Mouse (Mus musculus) c-Kit-positive CD71-positive TER-119-positive erythroid progenitor cells, embryonic 14.5 days (primary cell): ENCODE measurements around the gene Higd1b.

ENCODE experiments used
- DNase-seq: peaks from one replicate; pipeline ENCODE4 v3.0.0-alpha.2; 2013; ENCODE audit warnings: low spot score

Higd1b gene

GRCm38 (mm10) chr11:102838616-102839150 is 3.0 kb downstream of the Higd1b start:
- DNase-seq = no peak

- DNase-seq = no peak
Observed at GRCm38 (mm10) chr11:102845926-102846325, 10.3 kb downstream of the Higd1b start.

DNA sequence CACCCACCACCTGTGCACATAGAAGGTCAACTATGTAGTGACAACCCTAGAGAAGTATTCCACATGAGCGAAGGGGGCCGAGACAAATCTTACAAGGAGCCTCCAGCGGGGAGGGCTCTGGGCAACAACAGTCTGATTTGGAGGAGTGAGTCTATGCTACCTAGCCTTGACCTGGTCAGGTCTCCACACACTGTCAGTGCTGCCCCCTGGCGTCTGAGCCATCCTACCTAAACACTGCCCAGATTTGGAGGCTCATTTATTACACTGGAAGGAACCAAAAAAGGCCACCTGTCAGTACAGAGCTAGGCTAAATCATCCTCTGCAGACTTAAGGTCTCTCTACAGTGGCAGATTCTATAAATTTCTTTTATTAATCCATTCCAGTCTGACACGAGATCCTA is 16.2 kb downstream of the Higd1b start:
- DNase-seq = peak; percentile 13

GRCm38 (mm10) chr11:102853760-102854159 is 18.1 kb downstream of the Higd1b start:
- DNase-seq = peak; percentile 49

DNA sequence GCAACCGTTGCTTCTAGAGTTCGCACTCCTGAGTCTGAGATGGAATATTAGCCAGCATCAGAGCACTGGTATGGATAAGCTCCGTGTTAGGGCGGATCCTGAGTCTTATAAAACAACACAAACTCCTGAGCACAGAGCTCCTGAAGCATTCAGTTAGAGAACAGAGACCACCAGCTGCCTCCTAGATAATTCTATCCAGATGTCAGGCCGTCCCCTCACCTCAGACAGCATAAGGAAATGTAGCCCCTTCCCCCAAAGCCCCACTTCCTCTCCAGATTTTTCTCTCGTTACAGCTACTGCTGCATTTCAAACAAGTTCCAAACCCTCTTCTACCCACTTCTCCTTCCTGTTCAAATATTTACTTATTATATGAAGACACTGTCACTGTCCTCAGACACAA is 20.3 kb downstream of the Higd1b start:
- DNase-seq = no peak

GRCm38 (mm10) chr11:102858951-102859350 is 23.3 kb downstream of the Higd1b start:
- DNase-seq = no peak

GRCm38 (mm10) chr11:102859933-102860332 is 24.3 kb downstream of the Higd1b start:
- no peak for DNase-seq

DNA sequence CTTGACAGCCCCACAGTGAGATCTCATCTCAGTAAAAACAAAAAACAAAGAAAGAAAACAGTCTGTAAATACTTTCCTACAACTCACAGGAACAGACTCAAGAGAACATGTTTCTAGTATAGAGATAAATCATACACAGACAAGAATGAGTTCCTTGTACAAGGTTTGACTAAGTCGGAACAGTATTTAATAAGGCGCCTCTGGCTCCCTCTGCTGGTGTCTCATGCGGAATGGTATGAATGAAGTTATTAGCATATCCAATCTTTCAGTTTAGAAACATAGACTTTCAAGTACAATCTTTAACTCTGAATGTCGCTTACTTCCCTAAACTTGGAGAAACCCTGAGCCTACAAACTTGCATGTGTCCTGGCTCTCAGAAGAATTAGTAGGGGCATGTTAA is 28.6 kb downstream of the Higd1b start:
- peak; percentile 47 for DNase-seq

- no peak for DNase-seq
Observed at GRCm38 (mm10) chr11:102874801-102875334, 39.2 kb downstream of the Higd1b start.

- DNase-seq = no peak
Observed at GRCm38 (mm10) chr11:102879558-102879957, 43.9 kb downstream of the Higd1b start.

DNA sequence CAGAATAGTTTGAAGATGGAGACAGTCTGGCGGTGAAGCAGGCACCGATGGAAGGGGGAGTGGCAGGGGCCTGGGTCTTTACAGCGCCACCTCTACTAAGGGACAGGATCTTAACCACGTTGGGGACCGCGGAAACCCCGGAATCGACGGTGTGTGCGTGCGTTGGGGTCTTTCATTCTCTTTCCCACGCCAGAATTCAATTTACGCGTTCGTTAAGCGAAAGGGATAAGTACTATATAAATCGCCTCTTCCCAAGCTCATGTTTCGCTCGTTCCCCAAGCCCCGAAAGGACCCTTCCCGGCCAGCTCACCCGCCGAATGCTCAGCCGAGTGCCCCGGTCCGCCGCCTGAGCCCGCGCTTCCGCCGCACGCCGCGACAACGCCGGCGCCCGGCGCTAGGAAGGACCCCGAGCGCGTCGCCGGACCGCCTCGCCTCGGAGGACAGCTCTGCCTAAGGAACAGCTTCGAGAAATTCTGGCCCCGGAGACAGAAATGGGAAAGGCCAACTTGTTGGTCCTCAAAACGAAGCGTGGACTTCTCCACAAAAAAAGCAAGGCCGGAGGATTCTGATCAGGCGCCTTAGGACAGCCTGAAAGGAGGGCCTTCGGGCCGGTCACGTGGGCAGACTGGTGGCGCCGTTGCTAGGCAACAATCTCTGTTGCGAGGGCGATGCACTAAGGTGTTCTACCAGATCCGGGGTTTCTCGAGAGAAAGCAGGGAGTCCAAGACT is 45.1 kb downstream of the Higd1b start, which contains the start of the genes Eftud2 and Ccdc103:
Gene Eftud2, minus strand, starts transcription at position 401 of the 729 bp plus-strand sequence.
Gene Ccdc103, plus strand, starts transcription at position 620 of the 729 bp plus-strand sequence.
- DNase-seq = peak; percentile 96

DNA sequence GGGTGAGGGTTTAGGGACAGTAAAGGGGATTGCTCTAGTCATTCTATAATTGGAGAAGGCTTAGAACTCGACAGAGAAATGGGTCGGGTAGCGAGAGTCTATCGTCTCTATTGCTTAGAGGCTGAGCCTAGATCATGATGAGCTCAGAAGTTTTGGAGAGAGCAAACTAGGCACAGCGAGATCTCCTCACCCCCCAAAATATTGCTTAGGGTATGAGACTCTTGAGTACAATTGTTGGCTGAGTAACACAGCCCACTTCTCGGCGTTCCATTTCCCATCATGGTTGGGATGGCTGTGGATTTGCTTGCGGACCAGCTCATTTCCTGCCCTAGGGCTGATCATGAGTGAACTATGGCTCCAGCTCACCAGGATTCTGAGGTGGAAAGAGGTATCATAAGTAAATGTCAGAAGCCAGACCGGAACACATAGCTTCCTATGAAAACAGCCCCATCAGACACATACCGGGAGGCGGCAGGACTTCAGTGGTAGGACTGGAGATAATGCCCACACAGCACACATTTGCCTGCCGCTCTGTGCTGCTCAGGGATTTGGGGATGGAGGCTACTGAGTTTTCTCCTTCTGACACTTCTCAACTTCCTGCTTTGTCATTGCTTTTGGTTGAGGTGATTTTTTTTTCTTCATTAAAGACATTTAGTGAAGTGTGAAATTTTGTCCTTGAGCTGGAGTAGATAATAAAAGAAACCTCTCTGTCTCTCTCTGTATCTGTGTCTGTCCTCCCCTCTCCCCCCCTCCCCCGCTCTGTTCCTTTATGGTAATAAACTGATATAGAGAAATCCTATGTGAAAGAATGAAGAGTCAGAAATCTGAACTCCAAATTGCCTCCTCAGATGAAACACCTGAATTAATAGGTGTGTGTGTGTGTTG is 45.9 kb downstream of the Higd1b start:
- no peak for DNase-seq

GRCm38 (mm10) chr11:102884616-102885219 is 49.1 kb downstream of the Higd1b start, which contains the start of gene Fam187a:
TSS of gene Fam187a (plus strand) at chr11:102885169.
- no peak for DNase-seq

GRCm38 (mm10) chr11:102887433-102887832 is 51.8 kb downstream of the Higd1b start:
- no peak for DNase-seq
